Mouse (Mus musculus) lung, adult 2 months (tissue): ENCODE measurements around the gene Mknk1.

Experiments used
- CTCF ChIP-seq: fragments of 200-500 bp; IDR thresholded peaks from 2 replicates; pipeline ENCODE4 v1.5.1; 2011; ENCODE audit warnings: mild to moderate bottlenecking, low read length, control low read depth; ENCODE audit not compliant: insufficient read depth
- POLR2A ChIP-seq: fragments of 200-500 bp; IDR thresholded peaks from 2 replicates; pipeline ENCODE4 v1.6.1; 2011; ENCODE audit warnings: low read depth, mild to moderate bottlenecking, control low read depth, low read length, borderline replicate concordance; ENCODE audit errors: extremely low read depth

GRCm38 (mm10) chr4:115927637-115928036 lies 88.6 kb downstream of the Mknk1 start:
- no peak for TF ChIP-seq CTCF
- no peak for TF ChIP-seq POLR2A
